Mouse (Mus musculus) hindbrain, embryonic 12.5 days (tissue): Measurements from ENCODE around the gene AU022252. TPM values are rescaled to one million over a fixed set of nuclear protein-coding genes. Genes with fewer than 3 reads are reported as not detected.
A peak's percentile ranks its signal among the peaks of the same experiment; 100 is the strongest.

Source experiments
- ATAC-seq: fragments of 200-750 bp; cut with Nextera tagmentation; 2 replicates; pipeline ENCODE4 v1.8.0; 2017; ENCODE audit warnings: moderate TSS enrichment; ENCODE audit not compliant: low FRiP score
- H3K27ac ChIP-seq: fragments of 300-500 bp; sonication (generic); 2 replicates; pipeline ENCODE4 v1.5.1; 2016; ENCODE audit warnings: mild to moderate bottlenecking
- H3K27me3 ChIP-seq: fragments of 300-500 bp; sonication (generic); 2 replicates; pipeline ENCODE4 v1.6.1; 2016; ENCODE audit warnings: mild to moderate bottlenecking
- H3K36me3 ChIP-seq: fragments of 300-500 bp; sonication (generic); 2 replicates; pipeline ENCODE4 v1.6.1; 2016; ENCODE audit warnings: mild to moderate bottlenecking
- H3K4me1 ChIP-seq: fragments of 300-500 bp; sonication (generic); 2 replicates; pipeline ENCODE4 v1.6.1; 2016
- H3K4me2 ChIP-seq: fragments of 300-500 bp; sonication (generic); replicated peaks from 2 replicates; pipeline ENCODE4 v1.6.1; 2016; ENCODE audit warnings: mild to moderate bottlenecking
- H3K4me3 ChIP-seq: fragments of 300-500 bp; sonication (generic); 2 replicates; pipeline ENCODE4 v1.5.1; 2016; ENCODE audit warnings: mild to moderate bottlenecking
- H3K9ac ChIP-seq: fragments of 300-500 bp; sonication (generic); 2 replicates; pipeline ENCODE4 v1.6.1; 2016; ENCODE audit warnings: mild to moderate bottlenecking, moderate library complexity
- H3K9me3 ChIP-seq: fragments of 300-500 bp; sonication (generic); replicated peaks from 2 replicates; pipeline ENCODE4 v1.6.1; 2016; ENCODE audit warnings: mild to moderate bottlenecking
- WGBS: fragments of 180-500 bp; shearing (Covaris S2); methylation state at CpG from one replicate; pipeline ENCODE4 v1.1.7; 2016; 5-methylcytosine and 5-hydroxymethylcytosine counted together
- polyA plus RNA-seq: library from polyadenylated mRNA; unstranded; fragments of >200 nt; fragmentation: Nextera tagmentation; extraction: Ambion mirVana; gene quantifications from 2 replicates; pipeline ENCODE4 v1.2.1, GENCODE M21; 2016

AU022252 gene
- polyA plus RNA-seq, 1 experiment from 2014 or later, result 38.7 TPM

DNA sequence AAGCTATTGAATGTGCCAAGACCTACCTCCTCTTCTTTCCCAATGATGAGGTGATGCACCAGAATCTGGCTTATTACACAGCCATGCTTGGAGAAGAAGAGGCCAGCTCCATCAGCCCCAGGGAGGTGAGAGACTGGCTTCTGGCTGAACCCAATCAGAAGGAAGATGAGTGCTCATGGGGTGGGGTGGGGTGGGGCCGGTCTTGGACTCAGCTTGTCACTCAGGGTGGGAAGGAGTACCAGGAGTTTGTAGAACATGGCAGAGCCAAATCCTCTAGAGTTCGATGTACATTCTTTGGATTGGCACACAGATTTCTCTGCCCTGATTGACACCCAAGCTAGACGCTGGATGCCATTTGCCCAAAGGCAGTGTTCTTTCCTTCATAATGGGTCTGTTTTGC, 6.1 kb upstream of the AU022252 start:
- WGBS, result 85% methylated on average over 3 of the region's 3 CpGs
- no peak overlapping the region for H3K27ac ChIP-seq

GRCm38 (mm10) chr4:119234348-119234747, 1.8 kb upstream of the AU022252 start:
- Histone ChIP-seq H3K9me3 (no peaks in the 10 kb centered on the region), H3K9ac (peak overlapping the region; percentile 84; the same call in 1 of the 2 replicates), H3K27me3 (no peaks in the 10 kb centered on the region), H3K27ac (no peak overlapping the region), H3K4me1 (peaks cover 16% of the 10 kb centered on the region), H3K4me3 (peak overlapping the region; percentile 92), H3K36me3 (peaks cover 5% of the 10 kb centered on the region), H3K4me2 (peak overlapping the region; percentile 98)
- ATAC-seq, result no peak
- WGBS, result 62% methylated on average over 3 of the region's 3 CpGs

More for the DNA sequence above, 6.1 kb upstream of the AU022252 start:
- Histone ChIP-seq H3K36me3 (peaks cover 31% of the 10 kb centered on the region), H3K9ac (no peak overlapping the region), H3K4me2 (no peak overlapping the region), H3K27me3 (no peaks in the 10 kb centered on the region), H3K9me3 (no peaks in the 10 kb centered on the region), H3K4me3 (no peak overlapping the region), H3K4me1 (peaks cover 10% of the 10 kb centered on the region; the same call in 1 of the 2 replicates)
- peak; percentile 33; the same call in 1 of the 2 replicates for ATAC-seq

GRCm38 (mm10) chr4:119233256-119233901, 867 bp upstream of the AU022252 start:
- under 1% methylated on average over 36 of the region's 36 CpGs for WGBS
- H3K27ac ChIP-seq, result peak overlapping the region; percentile 55; the same call in 1 of the 2 replicates

DNA sequence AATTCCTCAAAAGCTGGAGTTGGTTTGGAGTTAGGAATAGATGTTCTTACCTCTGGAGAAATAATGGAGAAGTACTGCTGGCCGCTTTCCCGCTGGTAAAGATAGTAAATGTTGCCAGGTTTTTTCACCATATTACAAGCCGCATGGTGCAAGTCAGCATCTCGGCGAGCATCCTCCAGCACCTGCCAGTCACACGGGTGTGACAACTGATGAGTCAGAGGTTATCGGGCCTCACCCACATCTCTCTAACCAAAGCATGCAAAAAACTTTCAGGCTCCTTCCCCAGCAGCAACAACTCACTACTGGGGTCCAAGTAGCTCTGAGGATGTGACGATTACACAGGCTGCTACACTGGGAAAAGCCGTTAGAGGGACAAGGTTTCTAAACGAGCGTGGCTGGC, 5.8 kb downstream of the AU022252 start:
- Histone ChIP-seq H3K4me2 (no peak overlapping the region), H3K9me3 (no peaks in the 10 kb centered on the region), H3K4me3 (no peak overlapping the region), H3K27me3 (no peaks in the 10 kb centered on the region), H3K36me3 (peaks cover 49% of the 10 kb centered on the region), H3K27ac (no peak overlapping the region), H3K4me1 (peaks cover 5% of the 10 kb centered on the region), H3K9ac (no peak overlapping the region)
- no peak for ATAC-seq
- WGBS, result 94% methylated on average over 11 of the region's 11 CpGs

More at GRCm38 (mm10) chr4:119233256-119233901, 867 bp upstream of the AU022252 start:
- H3K36me3 ChIP-seq, result peaks cover 8% of the 10 kb centered on the region
- peak overlapping the region; percentile 92 for H3K4me3 ChIP-seq
- peak overlapping the region; percentile 84 for H3K9ac ChIP-seq
- H3K27me3 ChIP-seq, result no peaks in the 10 kb centered on the region
- peak overlapping the region; percentile 98 for H3K4me2 ChIP-seq
- ATAC-seq, result peak; percentile 56; the same call in 1 of the 2 replicates
- peaks cover 15% of the 10 kb centered on the region for H3K4me1 ChIP-seq
- H3K9me3 ChIP-seq, result no peaks in the 10 kb centered on the region

- Histone ChIP-seq H3K36me3 (peaks cover 49% of the 10 kb centered on the region), H3K27ac (no peak overlapping the region), H3K27me3 (no peaks in the 10 kb centered on the region), H3K4me2 (no peak overlapping the region), H3K9me3 (no peaks in the 10 kb centered on the region), H3K4me1 (no peaks in the 10 kb centered on the region), H3K4me3 (no peak overlapping the region), H3K9ac (no peak overlapping the region)
- ATAC-seq, result no peak
- WGBS, result 92% methylated on average over 9 of the region's 9 CpGs
Observed at GRCm38 (mm10) chr4:119225719-119226118, 6.8 kb downstream of the AU022252 start.

DNA sequence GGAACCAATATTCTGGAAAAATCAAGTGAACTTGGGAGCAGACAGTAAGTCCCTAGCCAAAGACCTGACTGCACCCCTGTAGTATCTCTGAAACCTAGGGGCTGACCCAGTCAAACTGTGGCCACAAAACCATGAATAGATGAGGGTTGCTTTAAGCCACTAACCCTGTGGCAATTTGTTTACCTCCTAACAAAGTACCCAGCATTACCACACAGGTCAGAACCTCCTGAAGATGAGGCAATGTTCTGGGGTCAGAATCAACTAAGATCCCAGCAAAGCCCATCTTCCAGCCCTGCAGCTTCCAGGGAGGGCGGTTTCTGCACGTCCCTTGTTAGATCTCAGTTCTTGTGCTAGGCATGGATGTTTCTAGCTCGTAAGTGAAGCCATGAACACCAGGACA, 8.0 kb downstream of the AU022252 start:
- WGBS, result 93% methylated on average over 3 of the region's 3 CpGs
- H3K9me3 ChIP-seq, result no peaks in the 10 kb centered on the region
- no peaks in the 10 kb centered on the region for H3K27me3 ChIP-seq
- no peak overlapping the region for H3K4me3 ChIP-seq
- H3K36me3 ChIP-seq, result peaks cover 49% of the 10 kb centered on the region
- no peak overlapping the region for H3K9ac ChIP-seq
- ATAC-seq, result no peak
- H3K27ac ChIP-seq, result no peak overlapping the region
- no peak overlapping the region for H3K4me2 ChIP-seq
- H3K4me1 ChIP-seq, result no peaks in the 10 kb centered on the region

DNA sequence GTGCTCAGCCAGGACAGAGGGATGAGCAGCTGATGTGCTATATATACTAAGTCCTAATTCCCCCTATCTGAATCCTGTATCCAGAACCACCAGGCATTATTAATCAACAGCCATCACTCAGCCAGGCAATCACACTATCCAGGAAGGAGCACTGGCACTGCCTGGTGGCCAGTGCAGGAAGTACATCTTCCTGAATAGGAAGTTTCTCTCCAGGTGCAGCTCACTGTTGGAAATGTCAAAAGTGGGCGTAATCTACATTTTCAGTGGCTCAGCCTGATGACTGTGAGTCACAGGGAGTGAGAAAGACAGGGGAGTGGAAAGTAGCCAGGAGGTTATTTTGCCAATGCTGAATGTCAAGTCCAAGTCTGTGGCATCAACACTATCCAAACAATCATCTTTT, 8.8 kb downstream of the AU022252 start:
- no peaks in the 10 kb centered on the region for H3K4me1 ChIP-seq
- H3K36me3 ChIP-seq, result peaks cover 48% of the 10 kb centered on the region
- H3K9me3 ChIP-seq, result no peaks in the 10 kb centered on the region
- no peak overlapping the region for H3K4me3 ChIP-seq
- no peaks in the 10 kb centered on the region for H3K27me3 ChIP-seq
- H3K27ac ChIP-seq, result no peak overlapping the region
- no peak for ATAC-seq
- no peak overlapping the region for H3K9ac ChIP-seq
- H3K4me2 ChIP-seq, result no peak overlapping the region
- WGBS, result 90% methylated on average over 1 of the region's 1 CpGs

DNA sequence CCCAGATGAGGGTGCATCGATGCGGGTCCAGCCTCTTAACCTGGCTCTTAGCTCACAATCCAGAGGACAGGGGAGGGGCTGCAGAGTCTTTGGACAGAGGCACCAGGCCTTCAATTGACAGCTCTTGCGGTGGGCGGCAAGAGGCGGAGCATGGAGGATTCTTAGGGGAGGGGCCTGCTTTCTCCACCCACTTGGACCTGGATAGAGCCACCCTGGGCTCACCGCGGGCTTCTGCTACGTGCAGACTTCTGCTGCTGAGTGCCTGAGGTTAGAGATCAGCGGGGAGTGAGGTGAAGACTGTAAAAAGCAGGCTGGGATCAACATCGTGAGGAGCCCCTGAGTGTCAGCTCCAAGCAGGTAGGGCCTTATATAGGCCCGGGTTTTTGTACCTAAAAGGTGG, 14.3 kb downstream of the AU022252 start, which contains the start of gene Tmem269:
TSS of gene Tmem269 (minus strand) at position 49 of the 400 bp plus-strand sequence.
- Histone ChIP-seq H3K27me3 (no peaks in the 10 kb centered on the region), H3K9me3 (no peaks in the 10 kb centered on the region), H3K36me3 (peaks cover 6% of the 10 kb centered on the region), H3K4me1 (peaks cover 5% of the 10 kb centered on the region; the same call in 1 of the 2 replicates), H3K4me2 (no peak within 1 kb of the TSS), H3K4me3 (no peak within 1 kb of the TSS), H3K27ac (no peak within 1 kb of the TSS), H3K9ac (0 out of 2 replicates have a peak within 1 kb of the TSS, but pooled peaks have one; percentile 13)
- 9% methylated on average over 11 of the region's 11 CpGs for WGBS
- no peak for ATAC-seq

DNA sequence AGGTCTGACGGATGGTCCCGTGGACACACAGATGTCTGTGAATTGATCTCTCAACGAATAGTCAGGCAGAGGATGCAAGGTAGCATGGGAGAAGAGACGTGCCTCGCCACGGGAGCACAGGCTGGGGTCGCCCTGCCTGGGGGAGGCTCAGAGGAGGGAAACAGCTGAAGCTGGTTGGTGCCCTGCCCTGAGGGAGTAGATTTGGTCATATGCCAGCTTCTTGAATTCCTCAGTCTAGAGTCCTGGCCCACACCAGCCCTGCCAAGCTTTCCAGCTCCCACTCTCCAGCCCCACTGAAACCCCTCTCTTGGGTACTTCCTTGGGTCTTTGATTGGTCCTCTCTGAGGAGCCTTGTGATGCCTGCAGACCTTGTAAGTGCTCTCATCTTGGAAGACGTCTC, 15.8 kb downstream of the AU022252 start:
- ATAC-seq, result no peak
- no peak overlapping the region for H3K4me3 ChIP-seq
- no peak overlapping the region for H3K27ac ChIP-seq
- H3K9me3 ChIP-seq, result no peaks in the 10 kb centered on the region
- no peaks in the 10 kb centered on the region for H3K36me3 ChIP-seq
- H3K4me2 ChIP-seq, result no peak overlapping the region
- WGBS, result 83% methylated on average over 8 of the region's 8 CpGs
- H3K4me1 ChIP-seq, result peaks cover 5% of the 10 kb centered on the region; the same call in 1 of the 2 replicates
- H3K9ac ChIP-seq, result no peak overlapping the region
- H3K27me3 ChIP-seq, result no peaks in the 10 kb centered on the region

DNA sequence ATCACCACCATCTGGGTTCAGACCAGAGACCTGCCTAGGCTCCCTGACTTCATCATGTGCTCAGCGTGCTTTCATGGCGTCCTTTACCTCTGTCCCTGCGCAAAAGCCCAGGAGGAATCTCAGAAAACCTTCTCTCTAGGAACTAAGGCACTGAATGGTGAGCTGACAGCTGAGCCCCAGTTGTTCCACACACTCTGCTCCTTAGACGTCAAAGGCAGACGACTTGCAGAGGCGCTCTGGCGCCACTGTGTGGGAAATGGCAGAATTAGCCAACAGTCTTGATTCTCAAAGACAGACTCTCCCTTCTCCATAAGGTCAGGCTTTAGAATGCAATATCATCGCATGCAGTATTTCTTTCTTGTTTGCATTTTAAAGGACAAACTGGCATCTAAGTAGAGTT, 27.8 kb downstream of the AU022252 start:
- Histone ChIP-seq H3K4me1 (0 out of 2 replicates have a peak, but pooled peaks cover 10% of the 10 kb centered on the region), H3K36me3 (peaks cover 20% of the 10 kb centered on the region), H3K9me3 (no peaks in the 10 kb centered on the region), H3K9ac (no peak overlapping the region), H3K27me3 (no peaks in the 10 kb centered on the region), H3K4me3 (no peak overlapping the region), H3K4me2 (no peak overlapping the region), H3K27ac (no peak overlapping the region)
- peak; percentile 58; the same call in 1 of the 2 replicates for ATAC-seq
- 15% methylated on average over 8 of the region's 8 CpGs for WGBS

DNA sequence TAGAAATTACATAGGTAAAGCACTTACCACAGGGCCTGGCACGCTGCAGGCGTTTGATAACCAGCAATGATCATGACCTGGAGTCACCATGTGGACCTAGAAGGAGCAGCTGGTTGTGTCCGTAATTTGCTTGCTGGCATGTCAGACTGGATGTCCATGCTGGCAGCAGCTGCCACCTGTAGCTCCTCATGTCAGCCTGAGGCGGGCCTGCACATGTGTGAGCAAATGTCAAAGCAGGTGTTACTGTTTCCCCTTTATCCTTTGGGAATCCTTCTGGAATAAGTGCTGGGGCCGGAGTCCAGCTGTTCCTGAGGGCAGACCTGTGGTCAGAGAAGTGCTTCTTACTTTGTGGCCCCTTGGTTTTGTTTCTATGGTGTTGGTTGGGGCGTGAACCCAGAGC, 34.4 kb downstream of the AU022252 start:
- 88% methylated on average over 6 of the region's 6 CpGs for WGBS
- no peak overlapping the region for H3K9ac ChIP-seq
- no peak for ATAC-seq
- no peaks in the 10 kb centered on the region for H3K9me3 ChIP-seq
- no peak overlapping the region for H3K27ac ChIP-seq
- peaks cover 25% of the 10 kb centered on the region for H3K4me1 ChIP-seq
- no peak overlapping the region for H3K4me2 ChIP-seq
- peaks cover 24% of the 10 kb centered on the region for H3K36me3 ChIP-seq
- H3K4me3 ChIP-seq, result no peak overlapping the region
- no peaks in the 10 kb centered on the region for H3K27me3 ChIP-seq

GRCm38 (mm10) chr4:119195582-119196320, 36.8 kb downstream of the AU022252 start:
- Histone ChIP-seq H3K27ac (peak overlapping the region; percentile 82), H3K4me2 (peak overlapping the region; percentile 70), H3K4me1 (peaks cover 25% of the 10 kb centered on the region), H3K27me3 (no peaks in the 10 kb centered on the region), H3K9me3 (no peaks in the 10 kb centered on the region), H3K36me3 (peaks cover 11% of the 10 kb centered on the region), H3K9ac (peak overlapping the region; percentile 84), H3K4me3 (peak overlapping the region; percentile 82)
- ATAC-seq, result peak; percentile 61
- 6% methylated on average over 18 of the region's 18 CpGs for WGBS
